Mouse (Mus musculus) heart, embryonic 16.5 days (tissue): ENCODE results near the gene Zer1. TPM values are rescaled to one million over a fixed set of nuclear protein-coding genes. Genes with fewer than 3 reads are reported as not detected.

ENCODE experiments used
- ATAC-seq: fragments of 200-750 bp; cut with Nextera tagmentation; replicated peaks from 2 replicates; pipeline ENCODE4 v1.8.0; 2017; ENCODE audit warnings: moderate number of reproducible peaks; ENCODE audit not compliant: insufficient read depth, low FRiP score; ENCODE audit errors: extremely low read depth
- H3K27ac ChIP-seq: fragments of 300-500 bp; sonication (generic); 2 replicates; pipeline ENCODE4 v1.5.1; 2014; ENCODE audit warnings: mild to moderate bottlenecking, low read length, control low read depth, moderate library complexity
- H3K27me3 ChIP-seq: fragments of 300-500 bp; sonication (generic); 2 replicates; pipeline ENCODE4 v1.6.1; 2014; ENCODE audit warnings: low read length, mixed read lengths; ENCODE audit not compliant: control insufficient read depth, insufficient read depth
- H3K36me3 ChIP-seq: fragments of 300-500 bp; sonication (generic); 2 replicates; pipeline ENCODE4 v1.6.1; 2014; ENCODE audit not compliant: control insufficient read depth, insufficient read depth
- H3K4me1 ChIP-seq: fragments of 300-500 bp; sonication (generic); 2 replicates; pipeline ENCODE4 v1.6.1; 2014; ENCODE audit warnings: low read length, mixed read lengths; ENCODE audit not compliant: control insufficient read depth, insufficient read depth
- H3K4me2 ChIP-seq: fragments of 300-500 bp; sonication (generic); 2 replicates; pipeline ENCODE4 v1.6.1; 2014; ENCODE audit warnings: low read depth, mild to moderate bottlenecking, control low read depth, low read length
- H3K4me3 ChIP-seq: fragments of 300-500 bp; sonication (generic); 2 replicates; pipeline ENCODE4 v1.5.1; 2014; ENCODE audit warnings: mild to moderate bottlenecking, control low read depth, low read length
- H3K9ac ChIP-seq: fragments of 300-500 bp; sonication (generic); 2 replicates; pipeline ENCODE4 v1.6.1; 2014; ENCODE audit warnings: low read length, control low read depth
- H3K9me3 ChIP-seq: fragments of 300-500 bp; sonication (generic); replicated peaks from 2 replicates; pipeline ENCODE4 v1.6.1; 2016; ENCODE audit warnings: low read length; ENCODE audit not compliant: control insufficient read depth
- WGBS: fragments of 180-500 bp; shearing (Covaris S2); extraction: QIAGEN DNeasy Blood & Tissue Kit; methylation state at CpG from one replicate; pipeline ENCODE4 v1.1.7; 2014; 5-methylcytosine and 5-hydroxymethylcytosine counted together
- polyA plus RNA-seq: library from polyadenylated mRNA; unstranded; fragments of >200 nt; fragmentation: Nextera tagmentation; extraction: Ambion mirVana; gene quantifications from 2 replicates; pipeline ENCODE4 v1.2.1, GENCODE M21; 2015

Gene Zer1
- polyA plus RNA-seq, 1 experiment from 2014 or later = 5.7 TPM

DNA sequence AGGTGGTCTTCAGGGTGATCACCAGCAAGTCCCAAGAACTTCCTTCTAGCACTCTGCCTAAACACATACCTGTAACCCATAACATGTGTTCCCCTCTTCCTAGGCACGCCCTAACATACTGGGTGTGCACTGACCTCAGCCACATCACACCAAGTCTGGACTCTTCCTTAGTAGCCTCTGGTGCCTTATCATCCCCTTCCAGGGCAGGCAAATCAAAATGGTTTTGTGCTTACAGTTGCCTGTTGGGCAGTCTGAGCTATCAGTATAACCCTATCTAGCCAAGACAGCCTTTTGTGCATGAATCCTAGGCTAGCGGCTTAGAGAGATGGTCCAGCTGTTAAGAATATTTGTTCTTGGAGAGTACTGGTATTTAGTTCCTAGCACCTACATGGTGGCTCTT is 12.9 kb downstream of the Zer1 start:
- H3K9me3 ChIP-seq = no peaks in the 10 kb centered on the region
- H3K27ac ChIP-seq = no peak overlapping the region
- no peak overlapping the region for H3K4me3 ChIP-seq
- H3K27me3 ChIP-seq = no peaks in the 10 kb centered on the region
- no peak for ATAC-seq
- H3K36me3 ChIP-seq = peaks cover 24% of the 10 kb centered on the region
- H3K4me2 ChIP-seq = no peak overlapping the region
- 87% methylated on average over 2 of the region's 2 CpGs for WGBS
- H3K4me1 ChIP-seq = no peaks in the 10 kb centered on the region
- H3K9ac ChIP-seq = no peak overlapping the region

DNA sequence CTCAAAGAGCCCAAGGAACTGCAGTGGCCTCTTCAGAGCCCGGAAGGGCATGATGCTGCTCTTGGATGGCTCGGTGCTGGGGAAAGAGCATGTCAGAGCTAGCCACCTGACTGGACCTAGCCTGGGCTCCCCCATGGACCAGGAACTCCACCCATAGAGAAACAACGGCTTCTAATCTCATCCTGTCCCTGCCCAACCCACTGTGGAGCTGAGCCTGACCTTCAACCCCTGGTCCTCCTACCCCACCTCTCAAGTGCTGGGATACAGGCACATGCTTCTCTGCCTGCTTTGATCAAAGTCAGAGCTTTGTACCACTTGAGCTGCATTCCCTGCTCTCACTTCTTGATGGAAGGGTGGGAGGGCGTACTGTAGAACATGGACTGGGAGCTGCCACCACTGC is 16.1 kb downstream of the Zer1 start:
- H3K4me3 ChIP-seq = no peak overlapping the region
- no peaks in the 10 kb centered on the region for H3K9me3 ChIP-seq
- ATAC-seq = no peak
- no peaks in the 10 kb centered on the region for H3K4me1 ChIP-seq
- no peak overlapping the region for H3K9ac ChIP-seq
- peaks cover 32% of the 10 kb centered on the region for H3K36me3 ChIP-seq
- 75% methylated on average over 4 of the region's 4 CpGs for WGBS
- no peaks in the 10 kb centered on the region for H3K27me3 ChIP-seq
- no peak overlapping the region for H3K27ac ChIP-seq
- H3K4me2 ChIP-seq = no peak overlapping the region

DNA sequence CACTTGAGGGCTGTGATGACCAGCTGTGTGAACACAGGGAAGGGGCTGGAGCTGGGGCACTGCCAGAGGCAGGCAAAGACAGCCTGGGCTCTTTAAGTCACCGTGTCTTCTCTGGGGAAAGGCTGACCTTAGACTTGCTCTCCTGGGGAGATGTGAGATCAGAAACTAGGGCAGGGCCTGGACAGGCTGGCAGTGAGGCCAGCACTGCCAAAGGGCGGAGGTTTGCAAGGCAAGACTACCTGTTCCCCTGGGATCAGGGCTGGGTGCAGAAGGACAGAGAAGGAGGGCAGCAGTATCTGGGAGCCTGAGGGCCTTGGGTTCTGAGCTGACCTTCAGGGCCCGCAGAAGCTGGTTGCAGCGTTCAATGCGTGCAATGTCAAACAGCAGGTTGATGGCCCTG is 16.7 kb downstream of the Zer1 start:
- Histone ChIP-seq H3K27me3 (no peaks in the 10 kb centered on the region), H3K27ac (no peak overlapping the region), H3K9me3 (no peaks in the 10 kb centered on the region), H3K9ac (no peak overlapping the region), H3K4me2 (no peak overlapping the region), H3K4me1 (no peaks in the 10 kb centered on the region), H3K4me3 (no peak overlapping the region), H3K36me3 (peaks cover 34% of the 10 kb centered on the region)
- ATAC-seq = no peak
- 86% methylated on average over 5 of the region's 5 CpGs for WGBS

DNA sequence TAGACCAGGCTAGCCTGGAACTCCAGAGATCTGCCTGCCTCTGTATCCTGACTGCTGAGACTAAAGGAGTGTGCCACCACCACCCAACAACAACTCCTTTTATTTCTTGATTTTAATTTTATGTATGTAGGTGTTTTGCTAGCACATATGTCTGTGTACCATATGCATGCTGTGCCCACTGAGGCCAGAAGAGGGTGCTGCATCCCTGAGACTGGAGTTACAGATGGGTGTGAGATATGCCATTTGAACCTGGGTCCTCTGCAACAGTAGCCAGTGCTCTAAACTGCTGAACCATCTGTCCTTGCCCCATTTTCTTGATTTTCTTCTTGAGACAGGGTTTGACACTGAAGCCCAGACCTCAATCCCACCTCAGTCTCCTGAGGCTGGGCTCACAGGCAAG is 18.0 kb downstream of the Zer1 start:
- Histone ChIP-seq H3K4me3 (no peak overlapping the region), H3K27me3 (no peaks in the 10 kb centered on the region), H3K4me2 (no peak overlapping the region), H3K4me1 (no peaks in the 10 kb centered on the region), H3K9me3 (no peaks in the 10 kb centered on the region), H3K9ac (no peak overlapping the region), H3K27ac (no peak overlapping the region), H3K36me3 (peaks cover 33% of the 10 kb centered on the region)
- ATAC-seq = no peak

DNA sequence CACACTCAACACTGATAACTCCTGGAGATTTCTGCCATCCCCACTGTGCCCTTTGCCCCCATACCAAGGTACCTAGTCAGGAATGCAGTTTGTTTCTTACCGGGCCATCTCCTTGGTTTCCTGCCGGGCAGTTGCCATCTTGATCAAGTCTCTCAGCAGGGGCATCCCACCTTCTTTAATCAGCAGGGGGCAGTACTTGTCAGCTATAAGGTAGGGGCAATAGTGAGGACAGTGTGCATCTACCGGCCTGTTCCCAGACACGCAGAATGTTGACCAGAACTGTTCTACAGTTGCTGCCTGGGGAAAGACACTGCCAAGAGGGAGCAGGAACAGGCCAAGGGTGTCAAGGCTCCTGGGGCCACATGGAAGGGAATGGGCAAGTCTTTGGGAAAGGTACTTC is 24.2 kb downstream of the Zer1 start:
- H3K9ac ChIP-seq = no peak overlapping the region
- no peak for ATAC-seq
- H3K4me1 ChIP-seq = no peaks in the 10 kb centered on the region
- no peaks in the 10 kb centered on the region for H3K9me3 ChIP-seq
- peaks cover 29% of the 10 kb centered on the region for H3K36me3 ChIP-seq
- H3K27me3 ChIP-seq = no peaks in the 10 kb centered on the region
- H3K27ac ChIP-seq = no peak overlapping the region
- H3K4me3 ChIP-seq = no peak overlapping the region
- no peak overlapping the region for H3K4me2 ChIP-seq
- WGBS = 56% methylated on average over 4 of the region's 4 CpGs

DNA sequence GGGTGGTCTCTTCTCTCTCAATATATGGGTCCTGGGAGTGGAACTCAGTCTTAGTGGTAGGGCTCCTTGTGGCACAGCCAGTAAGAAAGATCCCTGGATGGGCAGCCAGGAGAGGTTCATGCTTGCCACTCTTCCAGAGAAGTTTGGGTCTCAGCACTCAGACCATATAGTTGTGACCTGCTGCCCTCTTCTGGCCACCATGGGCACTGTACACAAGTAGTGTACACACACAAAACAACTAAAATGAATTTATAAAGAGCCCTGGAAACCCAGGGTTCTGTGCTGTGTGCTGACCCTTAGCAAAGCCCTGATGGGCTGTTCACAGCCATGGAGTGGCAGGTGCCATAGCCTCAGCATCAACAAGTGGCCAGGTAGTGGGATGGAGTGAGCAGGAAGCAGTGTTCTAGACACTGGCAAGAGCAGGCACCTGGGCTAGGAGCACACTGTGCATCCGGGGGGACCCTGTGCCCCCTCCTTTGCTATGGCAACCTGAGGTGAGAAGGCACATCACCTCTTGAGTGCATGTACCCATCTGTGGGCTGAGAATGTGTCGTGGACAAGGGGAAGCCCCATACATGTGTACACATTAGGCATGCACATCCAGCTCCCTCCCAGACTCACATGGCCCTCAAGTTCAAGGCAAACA is 28.4 kb downstream of the Zer1 start:
- H3K4me1 ChIP-seq = peaks cover 14% of the 10 kb centered on the region
- ATAC-seq = no peak
- 80% methylated on average over 2 of the region's 2 CpGs for WGBS
- no peaks in the 10 kb centered on the region for H3K27me3 ChIP-seq
- H3K9ac ChIP-seq = no peak overlapping the region
- no peak overlapping the region for H3K4me3 ChIP-seq
- H3K36me3 ChIP-seq = peaks cover 7% of the 10 kb centered on the region; the same call in 1 of the 2 replicates
- H3K27ac ChIP-seq = no peak overlapping the region
- H3K9me3 ChIP-seq = no peaks in the 10 kb centered on the region
- H3K4me2 ChIP-seq = no peak overlapping the region

DNA sequence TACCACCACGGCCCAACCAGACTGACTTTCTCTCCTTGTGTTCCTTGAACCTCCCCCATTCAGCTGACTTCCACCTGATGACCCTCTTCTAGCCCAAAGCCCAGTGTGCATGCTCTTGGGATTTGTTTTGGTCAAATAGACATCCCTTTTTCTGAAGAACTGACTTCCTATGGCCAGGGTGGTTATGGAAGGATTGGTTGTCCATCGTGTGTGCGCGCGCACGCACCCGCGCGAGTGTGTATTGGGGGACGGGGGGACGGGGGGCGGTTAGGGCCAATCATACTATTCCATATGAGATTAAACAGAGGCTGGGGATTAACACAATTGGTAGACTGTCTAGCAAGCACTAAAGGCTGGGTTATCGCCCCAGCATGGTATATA is 30.2 kb downstream of the Zer1 start:
- H3K4me1 ChIP-seq = peaks cover 14% of the 10 kb centered on the region
- peak overlapping the region; percentile 77 for H3K4me3 ChIP-seq
- H3K9ac ChIP-seq = peak overlapping the region; percentile 77
- ATAC-seq = no peak
- H3K36me3 ChIP-seq = no peaks in the 10 kb centered on the region; the same call in 1 of the 2 replicates
- no peaks in the 10 kb centered on the region for H3K27me3 ChIP-seq
- no peaks in the 10 kb centered on the region for H3K9me3 ChIP-seq
- 1% methylated on average over 13 of the region's 13 CpGs for WGBS
- peak overlapping the region; percentile 59 for H3K27ac ChIP-seq
- peak overlapping the region; percentile 95 for H3K4me2 ChIP-seq

DNA sequence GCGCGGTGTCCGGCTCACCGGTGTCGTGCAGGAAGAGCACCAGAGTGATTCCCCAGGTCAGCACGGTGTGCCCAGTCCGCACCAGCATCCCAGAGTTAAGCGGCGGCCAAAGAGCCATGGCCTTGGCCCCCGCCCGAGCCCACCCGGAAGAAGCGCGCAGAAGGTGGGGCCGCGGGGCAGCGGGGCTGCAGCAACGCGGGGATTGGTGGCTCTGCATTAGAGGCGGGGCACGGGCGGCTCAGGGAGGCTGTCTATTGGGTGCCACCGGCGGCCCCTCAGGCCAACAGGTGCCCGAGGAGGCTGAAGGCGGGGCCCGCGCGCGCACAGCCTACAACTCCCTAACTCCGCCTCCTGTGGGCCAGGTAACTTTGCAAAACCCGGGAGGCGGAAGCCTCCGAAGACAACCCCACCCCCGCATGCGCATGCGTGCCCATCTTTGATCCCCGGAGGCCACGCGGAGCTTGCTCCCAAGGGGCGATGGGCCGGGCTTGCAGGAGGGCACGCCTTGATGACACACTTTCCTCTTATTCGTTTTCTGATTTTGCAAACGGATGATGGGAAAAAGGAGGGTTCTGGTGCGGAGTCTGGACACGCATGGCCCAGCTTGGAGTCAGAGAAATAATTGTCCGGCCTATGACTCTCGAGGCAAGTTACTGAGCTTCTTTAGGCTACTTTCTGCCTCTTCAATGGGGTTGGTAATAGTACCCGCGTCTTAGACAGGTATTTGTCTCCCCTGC is 30.7 kb downstream of the Zer1 start, which contains the start of gene Zdhhc12:
Gene Zdhhc12 (minus strand): TSS at position 178 of the 737 bp plus-strand sequence.
- Histone ChIP-seq H3K4me1 (peaks cover 14% of the 10 kb centered on the region), H3K4me3 (peak within 1 kb of the TSS; percentile 77), H3K27ac (peak within 1 kb of the TSS; percentile 59), H3K27me3 (no peaks in the 10 kb centered on the region), H3K9me3 (no peaks in the 10 kb centered on the region), H3K9ac (peak within 1 kb of the TSS; percentile 77), H3K4me2 (peak within 1 kb of the TSS; percentile 95), H3K36me3 (no peaks in the 10 kb centered on the region; the same call in 1 of the 2 replicates)
- peak; percentile 99 for ATAC-seq
- under 1% methylated on average over 50 of the region's 51 CpGs for WGBS

DNA sequence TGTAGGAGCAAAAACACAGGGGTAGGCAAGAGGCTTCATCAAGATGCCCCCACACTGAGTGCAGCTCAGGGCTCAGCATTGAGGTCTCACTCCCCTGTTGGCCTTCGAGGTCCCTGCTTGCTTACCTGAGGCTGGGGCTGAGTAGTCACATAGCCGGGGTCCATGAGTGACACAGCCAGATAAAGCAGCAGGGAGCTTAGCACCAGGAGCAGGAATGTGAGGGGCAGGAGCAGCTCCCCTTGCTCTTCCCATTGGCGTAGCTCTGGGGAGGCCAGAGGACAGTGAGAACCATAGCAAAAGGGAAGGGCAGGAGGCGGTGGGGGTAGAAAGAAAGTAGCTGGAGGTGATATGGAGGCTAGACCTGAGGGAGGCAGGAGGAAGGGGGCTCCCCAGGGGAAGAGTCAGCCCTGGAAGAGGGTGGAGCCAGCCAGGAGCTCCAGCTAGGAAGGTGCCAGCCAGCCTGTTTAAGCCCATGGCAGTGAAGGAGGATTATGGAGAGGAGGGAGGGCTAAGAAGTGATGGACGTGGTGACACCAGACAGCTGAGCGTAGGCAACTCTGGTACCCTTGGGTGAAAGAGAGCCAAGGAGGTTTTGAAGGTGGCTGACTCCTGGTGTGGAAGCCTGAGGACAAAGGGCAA is 32.0 kb downstream of the Zer1 start:
- H3K4me3 ChIP-seq = peak overlapping the region; percentile 77
- H3K9me3 ChIP-seq = 0 out of 2 replicates have a peak, but pooled peaks cover 1% of the 10 kb centered on the region
- H3K27me3 ChIP-seq = no peaks in the 10 kb centered on the region
- peaks cover 2% of the 10 kb centered on the region for H3K36me3 ChIP-seq
- H3K9ac ChIP-seq = peak overlapping the region; percentile 77
- peak overlapping the region; percentile 95 for H3K4me2 ChIP-seq
- no peak for ATAC-seq
- WGBS = 43% methylated on average over 6 of the region's 6 CpGs
- peak overlapping the region; percentile 49 for H3K27ac ChIP-seq
- peaks cover 14% of the 10 kb centered on the region for H3K4me1 ChIP-seq
